Mouse (Mus musculus) MEL-GATA-1-ER (cell line): Measurements from ENCODE around the gene Zg16.
"Not testable (repeated sequence)": the region's sequence is repeated elsewhere in the genome, so short reads cannot be mapped to it uniquely, and the experiment has no call there.

Experiments used
- DNase-seq: peaks from one replicate; pipeline ENCODE4 v3.0.0-alpha.2; 2012; ENCODE audit warnings: low read depth; ENCODE audit errors: extremely low read depth

The Zg16 gene

DNA sequence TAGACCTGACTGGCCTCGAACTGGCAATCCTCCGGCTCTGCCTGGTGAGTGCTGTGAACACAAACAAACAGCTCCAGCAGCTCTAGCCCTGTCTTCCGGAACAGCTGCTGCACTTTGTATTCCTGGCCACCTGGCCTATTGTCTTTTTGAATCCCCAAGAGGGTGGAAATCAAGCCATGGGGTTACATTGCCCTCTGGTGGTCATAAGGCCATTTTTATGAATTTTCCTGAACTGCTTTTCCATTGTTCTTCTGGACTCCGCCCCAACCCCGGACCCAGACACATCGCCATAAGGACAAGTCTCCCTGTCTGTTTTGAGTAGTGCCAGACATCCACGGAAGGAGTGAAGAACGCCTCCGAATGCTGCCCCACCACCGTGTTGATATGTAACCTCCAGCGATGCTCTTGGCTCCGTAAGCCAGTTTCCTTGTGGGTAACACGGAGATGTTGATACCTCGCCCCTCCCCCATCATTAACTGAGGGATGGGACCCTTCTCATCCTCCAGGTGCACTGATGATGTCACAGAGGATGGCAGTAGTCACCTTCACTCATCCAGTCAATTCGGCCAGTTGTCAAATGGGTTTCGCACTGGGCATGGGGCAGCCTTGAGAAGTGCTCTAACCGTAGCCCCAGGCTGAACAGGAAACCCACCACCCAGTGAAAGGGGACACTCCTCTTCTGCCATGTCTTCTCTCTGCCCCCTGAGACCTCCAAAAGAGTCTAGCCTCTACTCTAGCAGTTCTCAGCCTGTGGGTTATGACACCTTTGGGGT lies 17.6 kb upstream of the Zg16 start:
- peak; percentile 75 for DNase-seq

DNA sequence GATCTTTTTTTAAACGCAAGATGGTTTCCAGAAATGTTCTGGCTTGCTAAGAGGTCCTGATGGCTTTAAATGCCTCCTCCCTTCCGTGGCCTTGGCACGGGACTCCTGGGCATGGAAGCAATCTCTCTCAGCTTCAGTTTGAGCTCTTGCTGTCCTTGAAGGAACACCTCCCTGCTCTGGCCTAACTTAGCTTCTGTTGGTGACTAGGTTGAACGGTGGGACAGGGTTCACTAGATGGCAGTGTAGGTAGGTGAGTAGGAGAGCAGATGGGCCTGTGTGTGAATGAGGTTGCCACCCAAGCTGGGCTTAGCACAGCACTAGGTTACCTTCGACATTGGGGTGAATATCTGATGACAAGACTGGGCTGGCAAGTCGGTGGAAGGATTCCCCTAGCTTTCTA lies 16.8 kb upstream of the Zg16 start:
- DNase-seq: no peak

DNA sequence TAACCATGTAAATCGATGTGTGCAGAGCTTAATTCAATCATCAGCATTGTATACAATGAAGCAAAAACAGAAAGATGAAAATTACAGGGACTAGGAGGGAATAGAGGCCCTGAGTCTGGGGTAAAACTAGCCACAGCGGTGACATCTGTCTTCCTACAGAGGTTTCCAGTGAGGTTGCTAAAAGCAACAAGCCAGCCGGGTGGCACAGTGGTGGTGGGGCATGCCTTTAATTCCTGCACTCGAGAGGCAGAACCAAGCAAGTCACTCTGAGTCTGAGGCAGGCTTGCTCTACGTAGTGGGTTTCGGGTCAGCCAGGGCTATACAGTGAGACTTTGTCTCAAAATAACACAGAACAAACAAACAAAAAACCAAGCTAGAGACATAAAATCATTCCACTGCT lies 15.0 kb upstream of the Zg16 start:
- no peak for DNase-seq

DNA sequence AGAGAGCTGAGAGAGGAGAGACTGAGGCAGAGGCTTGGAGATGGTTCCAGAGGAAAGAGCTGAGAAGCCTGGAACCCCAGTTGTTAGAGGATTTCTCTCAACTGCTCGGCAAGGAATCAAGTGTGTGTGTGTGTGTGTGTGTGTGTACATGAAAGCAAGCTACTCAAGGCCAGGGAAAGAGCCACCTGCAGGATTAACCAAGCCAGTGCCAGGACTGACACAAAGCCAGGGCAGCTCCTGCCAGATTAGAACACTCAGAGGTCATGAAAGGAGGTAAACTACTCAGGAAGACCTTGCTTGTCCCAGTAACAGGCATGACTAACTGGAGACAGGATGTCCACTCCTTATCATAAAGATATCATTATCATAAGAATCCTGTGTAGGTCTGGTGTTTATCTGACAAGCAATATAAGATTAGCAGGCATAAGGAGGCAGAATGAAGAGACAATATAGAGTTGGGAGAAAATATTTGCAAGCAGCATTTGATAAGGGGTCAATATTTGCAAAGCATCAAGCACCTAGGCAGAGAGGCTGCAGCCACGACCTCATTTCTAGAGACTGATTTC lies 14.4 kb upstream of the Zg16 start:
- no peak for DNase-seq

DNA sequence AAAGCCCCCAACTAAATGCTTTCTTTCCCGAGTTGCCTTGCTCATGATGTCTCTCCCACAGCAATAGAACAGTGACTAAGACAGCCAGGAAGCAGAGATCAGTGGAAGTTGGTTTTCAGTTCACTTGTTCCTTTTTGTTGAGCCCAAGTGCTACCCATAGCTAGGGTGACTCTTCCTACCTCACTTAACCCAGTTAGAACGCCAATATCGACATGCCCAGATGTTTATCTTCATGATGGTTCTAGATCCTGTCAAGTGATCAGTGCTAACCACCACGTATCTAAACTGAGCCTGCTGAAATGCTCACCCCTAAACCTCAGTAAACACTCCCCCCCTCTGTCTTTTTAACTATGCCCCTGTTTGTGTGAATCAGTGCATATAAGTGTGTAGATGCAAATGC lies 12.4 kb upstream of the Zg16 start:
- no peak for DNase-seq

DNA sequence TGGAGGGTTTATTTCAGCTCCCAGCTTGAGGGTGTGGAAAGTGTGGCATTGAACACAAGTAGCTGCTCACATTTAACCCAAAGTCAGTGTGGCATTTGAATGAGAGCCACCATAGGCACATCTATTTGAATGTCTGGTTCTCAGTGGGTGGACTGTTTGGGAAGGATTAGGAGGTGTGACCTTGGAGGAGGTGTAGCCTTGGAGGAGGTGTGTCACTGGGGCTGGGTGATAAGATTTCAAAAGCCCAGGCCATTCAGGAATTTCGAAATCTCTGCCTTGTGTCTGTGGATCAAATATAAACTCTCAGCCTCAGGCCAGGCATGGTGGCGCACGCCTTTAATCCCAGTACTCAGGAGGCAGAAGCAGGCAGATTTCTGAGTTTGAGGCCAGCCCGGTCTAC lies 11.8 kb upstream of the Zg16 start:
- DNase-seq: no peak

DNA sequence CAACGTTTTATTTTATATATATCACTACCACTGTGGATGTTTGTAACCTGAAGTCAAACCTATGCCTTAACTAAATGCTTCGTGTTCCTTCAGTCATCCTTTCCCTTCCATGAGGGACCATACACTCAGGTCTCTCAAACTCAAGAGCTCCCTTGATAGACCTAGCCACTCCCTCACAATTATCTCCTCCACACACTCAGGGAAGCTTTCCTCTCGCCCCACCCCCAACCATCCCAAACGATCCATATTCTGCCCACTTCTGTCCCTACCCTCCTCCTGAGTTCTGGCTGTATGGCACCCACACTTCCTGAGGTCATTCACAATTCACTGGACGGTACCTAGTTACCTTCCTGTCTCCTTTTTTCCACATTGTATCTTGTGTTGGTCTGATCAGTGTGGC lies 11.4 kb upstream of the Zg16 start:
- DNase-seq: no peak

DNA sequence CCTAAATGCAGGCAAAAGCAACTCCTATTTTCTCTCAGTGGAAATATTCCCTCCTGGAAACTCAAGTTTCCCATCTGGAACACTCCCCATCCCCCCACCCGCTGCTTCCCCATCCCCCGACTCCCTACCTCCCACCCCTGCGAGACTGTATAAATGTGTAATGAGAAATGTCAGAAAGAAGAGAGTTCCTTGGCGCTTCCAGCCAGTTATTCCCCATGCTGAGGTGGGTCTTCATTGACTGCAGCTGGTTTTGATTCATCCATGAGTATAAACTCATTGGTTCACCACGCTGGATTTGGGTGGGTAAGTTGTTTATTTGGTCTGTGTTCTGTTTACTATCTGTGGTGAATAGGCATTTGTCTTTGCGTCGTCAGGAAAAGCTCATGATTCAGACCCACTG lies 9.3 kb upstream of the Zg16 start:
- no peak for DNase-seq

DNA sequence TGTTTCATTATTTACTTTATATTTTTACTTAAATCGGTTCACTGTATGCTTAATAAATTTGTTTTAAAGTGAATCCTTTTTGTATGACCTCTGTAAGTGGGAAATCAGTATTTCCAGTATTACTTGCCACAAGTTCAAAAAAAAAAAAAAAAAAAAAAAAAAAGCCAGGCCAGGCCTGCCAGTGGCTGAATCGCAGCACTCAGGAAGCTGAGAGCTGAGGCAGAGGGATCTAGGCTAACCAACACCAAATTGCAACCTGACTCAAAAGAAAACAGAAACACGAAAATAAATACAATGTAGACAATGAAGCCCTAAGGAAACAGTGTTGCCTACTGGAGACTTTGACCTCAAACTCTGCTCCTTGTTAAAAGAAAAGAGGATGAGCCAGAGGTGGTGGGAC lies 6.8 kb upstream of the Zg16 start:
- no peak for DNase-seq

DNA sequence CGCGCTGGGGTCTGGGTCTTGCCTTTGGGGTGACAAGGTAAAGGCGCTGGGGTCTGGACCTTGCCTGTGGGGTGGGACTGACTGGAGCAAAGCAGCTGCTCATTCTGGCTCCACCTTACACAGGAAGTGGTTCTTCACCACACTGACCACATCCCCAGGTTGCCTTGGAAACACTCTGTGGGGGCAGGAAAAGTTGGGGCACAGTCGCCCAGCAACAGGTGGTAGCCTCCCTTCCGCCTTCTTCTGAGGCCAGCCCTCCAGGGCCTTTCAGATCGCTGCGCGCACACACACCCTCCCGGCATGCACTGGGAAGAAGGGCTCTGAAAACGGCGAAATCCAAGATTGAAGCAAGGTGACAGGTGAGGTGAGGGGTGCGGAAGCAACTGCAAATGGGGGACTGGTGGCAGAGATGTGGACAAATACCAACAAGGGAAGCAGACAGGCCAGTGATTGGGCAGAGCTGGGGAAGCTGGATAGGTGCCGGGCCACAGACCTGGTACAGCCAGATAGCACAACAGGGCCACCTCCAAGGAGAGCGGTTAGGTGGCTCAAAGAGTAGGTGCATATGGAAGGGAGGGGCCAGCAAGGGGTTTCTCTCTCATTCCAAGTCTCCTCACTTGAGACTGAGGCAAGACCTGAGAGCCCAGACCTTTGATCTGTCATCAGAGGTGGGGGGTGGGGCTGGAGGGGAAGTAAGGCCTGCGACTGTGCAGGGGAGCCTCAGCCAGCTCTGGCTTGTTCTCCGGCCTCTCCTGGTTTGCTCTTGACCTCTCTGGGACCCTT lies 4.2 kb upstream of the Zg16 start, which contains the start of gene AI467606:
AI467606 (plus strand) TSS at position 246 of the 783 bp plus-strand sequence.
- DNase-seq: peak; percentile 99

DNA sequence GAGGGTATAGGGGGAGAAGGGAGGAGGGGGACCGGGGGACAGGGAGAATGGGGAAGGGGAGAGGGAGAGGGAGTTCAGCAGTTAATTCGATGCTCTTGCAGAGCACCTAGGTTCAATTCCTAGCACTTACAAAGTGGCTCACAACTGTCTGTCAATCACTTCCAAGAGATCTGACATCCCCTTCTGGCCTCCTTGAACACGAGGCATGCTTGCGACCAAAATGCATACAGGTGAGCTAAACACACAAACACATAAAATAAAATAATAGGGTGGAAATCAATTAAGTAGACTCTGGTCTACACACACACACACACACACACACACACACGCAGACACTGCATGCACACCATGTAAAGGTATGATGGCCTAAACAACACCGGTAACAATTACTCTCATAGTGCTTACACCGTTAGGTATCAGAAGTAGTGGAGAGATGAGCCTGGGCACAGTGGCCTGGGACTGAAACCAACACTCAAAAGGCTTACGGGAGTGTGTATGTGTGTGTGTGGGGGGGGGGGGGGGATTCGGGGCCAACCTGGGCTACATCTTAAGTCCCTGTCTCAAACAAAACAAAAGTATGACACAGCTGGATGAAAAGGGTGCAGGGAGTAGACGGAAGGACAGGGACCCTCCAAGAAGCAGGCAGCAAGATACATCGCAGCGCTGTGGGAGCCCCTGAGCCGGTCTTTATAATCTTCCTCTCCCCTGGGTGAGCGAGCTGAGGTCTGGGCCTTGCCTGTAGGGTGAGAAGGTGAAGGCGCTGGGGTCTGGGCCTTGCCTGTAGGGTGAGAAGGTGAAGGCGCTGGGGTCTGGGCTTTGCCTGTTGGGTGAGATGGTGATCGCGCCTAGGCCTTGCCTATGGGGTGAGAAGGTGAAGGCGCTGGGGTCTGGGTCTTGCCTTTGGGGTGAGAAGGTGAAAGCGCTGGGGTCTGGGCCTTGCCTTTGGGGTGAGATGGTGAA lies 3.3 kb upstream of the Zg16 start:
- DNase-seq: no peak

DNA sequence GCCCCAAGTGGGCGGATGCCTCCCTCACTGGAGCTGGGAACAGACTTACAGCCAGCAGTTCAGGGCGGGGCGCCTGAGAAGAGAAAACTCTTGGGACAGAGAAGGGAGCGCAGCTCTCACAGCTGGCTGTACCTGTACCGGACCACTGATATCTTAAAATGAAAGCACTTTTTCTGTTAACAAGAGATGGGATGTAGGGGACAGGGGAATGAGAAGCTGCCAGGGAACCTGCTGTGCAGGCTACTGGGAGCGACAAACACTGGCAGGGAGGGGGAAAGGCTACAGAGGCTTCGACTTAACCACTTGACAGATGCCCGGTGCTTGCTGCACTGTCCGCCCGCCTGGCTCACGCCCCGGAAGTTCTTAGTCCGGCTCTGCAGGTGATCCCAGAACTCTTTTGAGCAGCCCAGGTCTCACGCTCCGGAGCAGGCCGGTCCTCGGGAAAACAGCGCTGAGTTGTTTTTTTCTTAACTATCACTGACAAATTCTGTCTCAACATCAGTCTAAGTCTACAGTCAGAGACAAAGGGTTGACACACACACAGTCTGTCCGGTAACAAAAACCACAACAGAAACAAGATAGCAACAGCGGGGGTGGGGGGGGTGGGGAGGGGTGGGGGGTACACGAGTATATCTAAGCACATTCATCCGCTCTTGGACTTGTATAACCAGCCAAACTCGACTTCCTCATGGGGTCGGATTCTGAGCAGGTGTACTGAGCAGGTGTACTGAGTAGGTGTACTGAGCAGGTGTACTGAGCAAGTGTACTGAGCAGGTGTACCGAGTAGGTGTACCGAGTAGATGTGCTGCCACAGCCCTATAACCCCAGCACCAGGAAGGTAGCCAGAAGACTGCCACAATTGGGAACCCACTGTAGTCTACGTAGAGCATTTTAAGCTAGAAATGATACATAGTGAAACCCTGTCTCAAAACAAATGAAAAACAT lies 2.0 kb upstream of the Zg16 start:
- no peak for DNase-seq

DNA sequence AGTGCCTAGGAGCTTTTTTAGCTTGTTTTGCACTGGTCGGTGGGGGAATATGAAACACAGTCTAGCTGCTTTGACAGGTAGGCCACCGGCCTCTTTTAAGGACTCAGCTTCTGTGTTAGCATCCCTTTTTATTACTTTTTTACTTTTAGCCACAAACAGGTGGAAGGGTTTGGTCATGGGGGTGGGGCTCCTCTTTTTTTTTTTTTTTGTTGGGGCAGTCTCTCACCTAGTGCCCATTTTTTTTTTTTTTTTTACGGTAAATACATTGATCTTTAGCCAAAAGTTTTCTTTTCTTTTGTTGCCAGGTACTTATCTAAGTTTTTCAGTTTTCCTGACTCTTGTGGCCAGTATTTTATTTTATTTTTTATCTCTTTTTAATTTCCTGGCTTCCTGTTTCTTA lies 955 bp upstream of the Zg16 start:
- no peak for DNase-seq

DNA sequence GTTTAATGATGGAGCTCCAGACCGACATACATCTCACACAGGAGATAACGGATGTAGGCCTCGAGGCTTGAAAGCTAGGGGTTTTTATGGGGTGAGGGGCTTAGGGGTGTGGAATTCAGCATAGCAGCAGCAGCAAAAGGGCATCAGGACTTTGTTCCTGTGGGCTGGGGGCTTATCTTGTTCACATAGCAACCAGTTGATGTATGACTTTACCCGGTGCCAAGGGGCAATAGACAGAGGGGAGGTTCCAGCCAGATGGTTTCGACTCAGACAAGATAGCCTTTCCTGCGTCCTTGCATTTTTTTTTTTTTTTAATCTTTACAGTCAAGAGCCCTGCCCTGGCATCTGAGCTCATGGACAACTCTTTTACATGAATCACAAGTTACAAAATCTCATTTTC lies 1.4 kb downstream of the Zg16 start:
- not testable (repeated sequence) for DNase-seq

DNA sequence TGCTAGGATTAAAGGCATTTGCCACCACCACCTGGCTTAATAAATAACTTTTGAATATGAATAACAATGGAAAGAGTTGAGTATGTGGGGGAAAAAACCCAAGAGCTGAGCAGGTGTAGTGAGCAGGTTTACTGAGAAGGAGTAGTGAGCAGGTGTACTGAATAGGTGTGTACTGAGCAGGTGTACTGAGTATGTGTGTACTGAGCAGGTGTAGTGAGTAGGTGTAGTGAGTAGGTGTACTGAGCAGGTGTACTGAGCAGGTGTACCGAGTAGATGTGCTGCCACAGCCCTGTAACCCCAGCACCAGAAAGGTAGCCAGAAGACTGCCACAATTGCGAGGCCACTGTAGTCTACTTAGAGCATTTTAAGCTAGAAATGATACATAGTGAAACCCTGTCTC lies 2.3 kb downstream of the Zg16 start:
- no peak for DNase-seq

DNA sequence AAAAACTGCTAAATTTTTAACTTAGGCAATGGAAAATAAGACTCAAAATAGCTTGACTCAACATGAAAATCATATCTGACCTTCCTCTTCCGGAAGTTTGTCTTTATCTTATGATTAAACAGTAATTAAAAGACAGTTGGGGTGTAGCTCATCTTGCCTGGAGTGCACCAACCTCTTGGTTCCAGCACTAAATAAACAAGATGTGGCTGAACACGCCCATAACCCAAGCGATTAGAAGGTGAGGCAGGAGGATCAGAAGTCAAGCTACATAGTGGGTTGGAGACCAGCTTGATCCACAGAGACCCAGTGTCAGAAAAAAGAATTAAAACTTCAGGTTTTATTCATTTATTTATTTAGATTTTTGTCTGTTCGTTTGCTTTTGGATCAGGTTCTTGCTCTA lies 3.4 kb downstream of the Zg16 start:
- peak; percentile 84 for DNase-seq

DNA sequence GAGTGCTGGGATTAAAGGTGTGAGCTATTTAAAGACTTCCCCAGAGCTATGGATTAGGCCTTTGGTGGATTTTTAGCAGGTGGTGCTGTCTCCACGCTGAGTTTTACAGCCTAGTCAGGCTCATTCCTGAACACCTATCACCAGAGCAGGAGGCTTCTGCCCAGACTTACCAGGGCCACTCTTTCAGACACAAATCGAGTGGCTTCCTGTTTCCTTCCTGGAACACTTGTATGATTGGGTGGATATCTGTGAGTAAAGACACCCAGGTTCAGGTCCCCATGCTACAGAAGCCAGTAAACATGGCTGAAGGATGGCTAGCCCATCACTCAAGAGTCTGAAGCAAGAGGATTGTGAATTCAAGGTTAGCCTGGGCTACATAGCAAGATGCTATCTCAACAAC lies 4.1 kb downstream of the Zg16 start:
- no peak for DNase-seq

DNA sequence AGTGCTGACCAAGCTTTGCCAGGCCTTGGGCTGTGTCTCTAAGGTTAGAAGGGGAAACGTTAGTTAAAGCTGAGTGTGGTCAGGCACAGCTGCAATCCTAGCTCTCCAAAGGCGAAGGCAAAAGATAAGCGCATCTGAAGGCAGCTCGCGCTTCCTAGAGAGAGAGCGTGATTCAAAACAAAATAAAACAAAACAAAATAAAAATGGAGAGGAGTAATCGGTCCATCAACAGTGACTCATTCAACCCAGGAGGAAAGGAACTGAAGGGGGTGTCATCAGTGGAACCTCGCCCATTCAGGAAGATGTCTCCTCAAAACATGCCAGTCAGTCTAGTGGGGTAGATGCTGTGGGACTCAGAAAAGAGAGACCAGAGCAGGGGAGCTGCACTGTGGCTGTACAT lies 4.9 kb downstream of the Zg16 start:
- no peak for DNase-seq

DNA sequence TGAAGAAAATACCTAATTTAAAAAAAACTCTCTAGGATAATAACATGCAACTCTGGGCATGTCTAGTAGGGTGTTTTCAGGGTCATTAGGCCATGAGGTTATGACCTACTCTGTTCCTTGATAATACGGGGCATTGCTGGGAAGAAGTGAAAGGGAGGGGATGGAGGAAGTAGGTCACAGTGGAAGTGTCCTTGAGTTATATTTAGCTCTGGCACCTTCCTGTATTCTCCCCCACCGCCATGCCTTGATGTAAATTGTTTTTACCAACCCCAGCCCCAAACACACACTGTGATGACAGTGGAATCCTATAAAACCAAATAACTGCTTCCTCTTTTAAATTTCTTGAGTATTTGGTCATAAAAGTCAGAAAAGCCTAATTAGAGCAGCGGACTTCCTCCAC lies 7.1 kb downstream of the Zg16 start:
- DNase-seq: no peak

DNA sequence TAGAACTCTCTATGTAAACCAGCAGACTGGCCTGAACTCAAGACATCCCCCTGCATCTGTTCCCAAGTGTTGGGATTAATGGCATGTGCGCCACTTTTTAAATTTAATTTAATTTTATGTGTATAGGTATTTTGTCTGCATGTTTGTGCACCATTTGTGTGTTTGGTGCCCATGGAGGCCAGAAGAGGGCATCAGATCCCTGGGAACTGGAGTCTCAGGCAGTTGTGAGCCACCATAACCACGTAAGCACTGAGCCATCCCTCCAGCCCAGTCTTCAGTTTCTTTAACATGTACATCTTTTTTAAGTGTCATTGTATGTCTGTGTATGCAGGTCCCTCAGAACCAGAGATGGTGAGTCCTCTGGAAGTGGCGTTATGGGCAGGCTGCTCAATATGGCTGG lies 9.4 kb downstream of the Zg16 start:
- DNase-seq: no peak
